Mouse (Mus musculus) C3H10T1/2 (cell line): ENCODE data around the gene Pigs. TPM values are rescaled to one million over a fixed set of nuclear protein-coding genes. Genes with fewer than 3 reads are reported as not detected.

ENCODE experiments used
- polyA plus RNA-seq, 2 experiments: library from polyadenylated mRNA; unstranded; fragments of >200 nt; fragmentation: generic; extraction: Trizol; gene quantifications; one replicate each; pipeline ENCODE4 v1.2.1; 2012; ENCODE audit warnings: missing spikeins in 2 of 2

Pigs gene
- 10 to 100 TPM; 30.3 to 84.7 TPM for polyA plus RNA-seq

GRCm38 (mm10) chr11:78327634-78328511, at the start of gene Pigs:
Gene Pigs (plus strand): TSS chr11:78328415.

GRCm38 (mm10) chr11:78290654-78291053, 37.6 kb upstream of the Pigs start, which contains the start of gene BC030499:
Gene BC030499 (plus strand): TSS chr11:78290841.

DNA sequence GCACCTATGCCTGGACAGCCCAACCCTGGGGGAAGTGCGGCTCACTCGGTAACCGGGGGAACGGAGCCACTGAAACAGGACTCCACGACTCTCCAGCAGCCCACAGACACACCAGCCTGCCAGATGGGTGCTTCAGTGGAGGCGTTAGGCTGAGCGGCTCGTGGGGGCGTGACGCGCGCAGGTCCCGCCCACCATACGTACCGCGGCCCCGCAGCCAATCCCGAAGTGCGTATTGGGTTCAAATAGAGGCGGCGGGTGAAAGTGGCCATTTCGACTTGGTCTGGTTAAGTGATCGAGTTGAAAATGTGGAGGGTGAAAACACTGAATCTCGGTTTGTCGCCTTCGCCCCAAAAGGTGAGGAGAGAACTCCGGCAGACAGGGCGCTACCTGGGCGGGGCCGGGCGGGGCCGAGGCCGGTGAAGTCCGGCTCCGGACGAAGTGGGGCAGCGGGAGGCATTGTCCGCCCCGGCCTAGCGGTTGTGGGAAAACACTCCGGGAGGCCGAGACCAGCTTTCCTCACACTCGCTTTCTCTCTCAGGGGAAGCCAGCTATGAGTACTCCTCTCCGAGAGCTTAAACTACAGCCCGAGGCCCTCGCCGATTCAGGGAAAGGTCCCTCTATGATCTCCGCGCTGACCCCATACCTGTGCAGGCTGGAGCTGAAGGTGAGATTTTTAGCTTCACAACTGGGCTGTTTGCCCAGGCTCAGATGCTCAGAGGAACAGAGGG, 26.7 kb upstream of the Pigs start, which contains the start of gene Spag5:
TSS of gene Spag5 (plus strand) at position 173 of the 728 bp plus-strand sequence.

DNA sequence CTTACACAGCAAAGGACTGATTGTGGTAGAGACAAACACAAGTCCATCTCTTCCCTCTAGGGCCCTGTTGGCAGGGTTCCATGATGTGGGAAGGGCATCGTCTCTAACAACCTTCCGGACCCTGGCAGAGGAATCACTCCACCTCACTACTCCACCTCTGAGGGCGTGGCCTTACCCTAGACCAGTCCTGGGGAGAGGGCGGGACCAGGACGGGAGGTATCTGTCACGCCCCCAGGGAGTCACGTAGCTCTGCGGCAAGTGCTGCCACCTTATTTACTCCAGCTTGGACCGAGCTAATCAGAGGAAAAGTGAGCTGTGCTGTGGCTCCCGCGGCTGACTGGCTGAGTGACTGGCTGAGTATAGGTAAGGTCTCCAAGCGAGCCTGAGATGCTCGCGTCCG, 5.4 kb upstream of the Pigs start, which contains the start of gene Aldoc:
TSS of gene Aldoc (plus strand) at position 109 of the 400 bp plus-strand sequence.

DNA sequence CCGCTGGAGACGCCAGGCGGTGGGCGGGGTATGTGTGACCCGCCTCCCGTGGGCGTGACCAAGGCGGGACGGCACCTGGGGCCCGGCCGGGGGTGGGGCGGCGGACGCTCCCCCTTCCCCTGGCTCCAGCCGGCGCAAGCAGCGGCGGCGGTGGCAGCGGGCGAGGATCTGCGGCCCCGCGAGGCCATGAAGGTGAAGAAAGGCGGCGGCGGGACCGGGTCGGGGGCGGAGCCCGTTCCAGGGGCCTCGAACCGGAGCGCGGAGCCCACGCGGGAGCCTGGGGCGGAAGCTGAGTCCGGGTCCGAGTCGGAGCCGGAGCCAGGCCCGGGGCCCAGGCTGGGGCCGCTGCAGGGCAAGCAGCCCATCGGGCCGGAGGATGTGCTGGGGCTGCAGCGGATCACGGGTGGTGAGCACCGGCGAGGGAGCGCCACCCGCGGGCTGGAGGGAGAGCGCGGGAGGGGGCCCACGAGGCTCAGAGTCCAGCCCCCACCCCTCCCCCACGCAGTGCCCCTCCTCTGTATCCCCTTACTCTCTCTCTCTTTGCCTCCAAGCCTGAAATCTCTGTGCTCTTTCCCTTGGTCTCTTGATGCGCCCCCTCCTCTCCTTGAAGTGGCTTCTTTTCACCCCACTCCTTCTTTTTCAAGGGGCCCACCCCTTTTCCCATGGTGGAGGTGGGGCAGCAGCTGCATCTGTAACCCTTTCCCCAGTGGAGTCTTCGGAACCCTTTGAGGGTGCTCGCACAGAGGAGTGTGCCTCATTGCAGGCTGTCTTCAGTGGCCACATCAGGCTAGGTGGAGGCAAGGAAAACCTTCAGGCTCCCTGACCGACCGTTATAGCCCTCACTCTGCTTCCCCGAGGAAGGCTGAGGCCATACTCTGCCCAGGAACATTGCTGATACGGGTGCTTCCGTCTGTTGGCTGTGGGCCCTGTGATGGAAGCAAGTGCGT, 15.4 kb downstream of the Pigs start, which contains the start of gene Unc119:
TSS of gene Unc119 (plus strand) at position 102 of the 947 bp plus-strand sequence.

DNA sequence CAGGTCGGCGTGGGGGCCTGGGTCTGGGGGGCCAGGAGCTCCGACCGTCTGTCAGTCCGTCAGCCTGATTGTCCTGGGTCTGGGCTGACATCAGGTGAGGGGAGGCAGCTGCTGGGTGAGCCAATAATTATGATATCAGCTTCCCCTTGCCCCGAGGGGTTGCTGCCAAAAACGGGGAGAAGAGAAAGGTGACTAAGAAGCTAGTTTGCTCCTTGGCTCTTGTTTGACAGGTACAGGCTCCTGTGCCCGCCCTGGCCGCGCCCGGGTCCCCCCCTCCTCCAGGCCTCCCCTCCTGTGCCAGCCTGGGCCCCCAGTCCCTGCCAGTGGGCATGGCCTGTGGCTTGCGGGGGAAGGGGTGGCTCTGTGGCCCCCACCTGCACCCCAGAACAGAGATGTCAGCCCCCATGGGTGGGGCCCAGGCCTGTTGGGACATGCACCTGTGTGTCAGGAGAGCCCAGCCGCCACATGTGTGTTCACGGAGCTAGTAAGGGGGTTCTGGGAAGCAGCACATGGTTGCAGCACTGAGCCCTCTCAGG, 58.4 kb downstream of the Pigs start, which contains the start of gene Foxn1:
TSS of gene Foxn1 (minus strand) at position 51 of the 536 bp plus-strand sequence.

Other genes with a start within 250 kb of the Pigs start
- gene Eral1, start 248.0 kb upstream of the Pigs start, polyA plus RNA-seq: 10 to 100 TPM; 15.1 to 27.9 TPM
- 10 to 100 TPM in 1 of 2 experiments, 1 to 10 TPM in 1; 5.8 to 13.0 TPM for gene Fam222b, start 233.8 kb upstream of the Pigs start, polyA plus RNA-seq
- gene Traf4, start 162.8 kb upstream of the Pigs start, polyA plus RNA-seq: 10 to 100 TPM; 47.2 to 71.6 TPM
- gene Nek8, start 151.7 kb upstream of the Pigs start, polyA plus RNA-seq: 10 to 100 TPM in 1 of 2 experiments, 1 to 10 TPM in 1; 7.0 to 20.5 TPM
- gene Tlcd1, start 151.7 kb upstream of the Pigs start, polyA plus RNA-seq: 10 to 100 TPM; 16.0 to 28.6 TPM
- gene Rpl23a, start 144.8 kb upstream of the Pigs start, polyA plus RNA-seq: 1,000 to 10,000 TPM; 3,235 to 5,071 TPM
- 100 to 1,000 TPM; 162 to 164 TPM for gene Rab34, start 140.0 kb upstream of the Pigs start, polyA plus RNA-seq
- under 1 TPM; 0.04 to 0.46 TPM for gene Proca1, start 135.0 kb upstream of the Pigs start, polyA plus RNA-seq
- 100 to 1,000 TPM in 1 of 2 experiments, 10 to 100 TPM in 1; 51.3 to 208 TPM for gene Sdf2, start 82.7 kb upstream of the Pigs start, polyA plus RNA-seq
- gene Supt6, start 82.4 kb upstream of the Pigs start, polyA plus RNA-seq: 10 to 100 TPM in 1 of 2 experiments, 1 to 10 TPM in 1; 8.9 to 57.5 TPM
- 10 to 100 TPM; 20.6 to 56.8 TPM for gene 2610507B11Rik, start 66.7 kb upstream of the Pigs start, polyA plus RNA-seq
- gene BC030499, start 37.6 kb upstream of the Pigs start, polyA plus RNA-seq: under 1 TPM in 1 of 2 experiments, not detected in 1; 0.22 TPM
- 10 to 100 TPM in 1 of 2 experiments, 1 to 10 TPM in 1; 8.1 to 38.0 TPM for gene Spag5, start 26.9 kb upstream of the Pigs start, polyA plus RNA-seq
- gene Aldoc, start 5.4 kb upstream of the Pigs start, polyA plus RNA-seq: under 1 TPM; 0.09 to 0.91 TPM
- 10 to 100 TPM; 22.4 to 75.8 TPM for gene Unc119, start 15.1 kb downstream of the Pigs start, polyA plus RNA-seq
- under 1 TPM; 0.02 to 0.05 TPM for gene Foxn1, start 58.1 kb downstream of the Pigs start, polyA plus RNA-seq
- not detected for gene Slc13a2, start 93.8 kb downstream of the Pigs start, polyA plus RNA-seq
- 10 to 100 TPM; 10.1 to 12.5 TPM for gene Slc46a1, start 137.3 kb downstream of the Pigs start, polyA plus RNA-seq
- gene Sarm1, start 169.3 kb downstream of the Pigs start, polyA plus RNA-seq: 1 to 10 TPM in 1 of 2 experiments, under 1 TPM in 1; 0.87 to 3.5 TPM
- gene Vtn, start 170.7 kb downstream of the Pigs start, polyA plus RNA-seq: under 1 TPM in 1 of 2 experiments, not detected in 1; 0.09 TPM
- not detected for gene Sebox, start 175.0 kb downstream of the Pigs start, polyA plus RNA-seq
- 10 to 100 TPM; 10.3 to 14.8 TPM for gene Tmem199, start 183.8 kb downstream of the Pigs start, polyA plus RNA-seq
- 100 to 1,000 TPM in 1 of 2 experiments, 10 to 100 TPM in 1; 95.3 to 100 TPM for gene Poldip2, start 183.8 kb downstream of the Pigs start, polyA plus RNA-seq
- gene Tnfaip1, start 207.9 kb downstream of the Pigs start, polyA plus RNA-seq: 10 to 100 TPM; 42.0 to 44.5 TPM
- 10 to 100 TPM; 13.1 to 95.5 TPM for gene Ift20, start 207.9 kb downstream of the Pigs start, polyA plus RNA-seq
- 100 to 1,000 TPM in 1 of 2 experiments, 10 to 100 TPM in 1; 50.5 to 224 TPM for gene Tmem97, start 222.4 kb downstream of the Pigs start, polyA plus RNA-seq